Comparison of ENCODE assay signal across 28 mouse cellular contexts in genomic region chr3:87381806-87382712, GRCm38 (mm10). TPM values are rescaled to one million over a fixed set of nuclear protein-coding genes. Genes with fewer than 3 reads are reported as not detected.
DNase-seq lines count a peak whose midpoint lies in the region; ATAC-seq and TF ChIP-seq lines count a peak whose summit lies in the region.
"Had no signal": no experiment of that assay in that cellular context is flagged by ENCODE, and none has a peak within 500 bp of the region (broad histone marks: within the 10 kb centered on the region; RNA-seq: fewer than 3 reads in every experiment).

No protein-coding gene starts in this region.

- H3K27me3 ChIP-seq in heart, embryonic 11.5 days (ENCODE audit: control insufficient read depth, insufficient read depth, low read length) = peaks cover 3% of the 10 kb centered on the region; the same call in 1 of the 2 replicates
- H3K27me3 ChIP-seq in spleen, adult 2 months (ENCODE audit: control insufficient read depth, insufficient read depth, low read length) = no peaks in the 10 kb centered on the region
- H3K27me3 ChIP-seq: embryonic facial prominence, embryonic 15.5 days; forebrain, embryonic 15.5 days; hindbrain, embryonic 12.5 days had no signal

- no peak overlapping the region for H3K27ac ChIP-seq in heart, embryonic 11.5 days (ENCODE audit: low read depth, low read length)
- peak overlapping the region; percentile 77 for H3K27ac ChIP-seq in spleen, adult 2 months (ENCODE audit: insufficient read depth, low read length)
- peak overlapping the region; percentile 47 for H3K27ac ChIP-seq in bone marrow, adult 2 months (ENCODE audit: control insufficient read depth, insufficient read depth, low read depth, low read length, poor library complexity)
- no peak overlapping the region for H3K27ac ChIP-seq in left cerebral cortex, adult 2 months
- H3K27ac ChIP-seq: embryonic facial prominence, embryonic 15.5 days; forebrain, embryonic 10.5 days; forebrain, embryonic 15.5 days; hindbrain, embryonic 12.5 days had no signal

- 62% methylated on average over 7 of the region's 7 CpGs for WGBS in heart, embryonic 11.5 days (ENCODE audit: insufficient replicate concordance)
- 21% methylated on average over 7 of the region's 7 CpGs for WGBS in spleen, adult 2 months
- WGBS in bone marrow, adult 2 months = 21% methylated on average over 7 of the region's 7 CpGs

- H3K4me3 ChIP-seq in heart, embryonic 11.5 days (ENCODE audit: low read depth, low read length) = no peak overlapping the region
- no peak overlapping the region for H3K4me3 ChIP-seq in spleen, adult 2 months (ENCODE audit: extremely low read depth, insufficient read depth, insufficient read length)
- H3K4me3 ChIP-seq in bone marrow, adult 2 months (replicated peaks; ENCODE audit: control insufficient read depth, low read depth, low read length) = no peak overlapping the region
- H3K4me3 ChIP-seq in left cerebral cortex, adult 2 months = no peak overlapping the region
- H3K4me3 ChIP-seq: embryonic facial prominence, embryonic 15.5 days; erythroblast, embryonic 14.5 days; forebrain, embryonic 10.5 days; forebrain, embryonic 15.5 days; heart, embryonic 12.5 days; hindbrain, embryonic 12.5 days had no signal

- H3K4me1 ChIP-seq in heart, embryonic 11.5 days (ENCODE audit: control insufficient read depth, insufficient read depth, low read length) = peaks cover 3% of the 10 kb centered on the region; the same call in 1 of the 2 replicates
- H3K4me1 ChIP-seq in spleen, adult 2 months (ENCODE audit: control insufficient read depth, insufficient read depth, insufficient read length) = peaks cover 9% of the 10 kb centered on the region; the same call in 1 of the 2 replicates
- H3K4me1 ChIP-seq in bone marrow, adult 2 months (ENCODE audit: control insufficient read depth, insufficient read depth, low read length) = peaks cover 1% of the 10 kb centered on the region
- H3K4me1 ChIP-seq: embryonic facial prominence, embryonic 15.5 days; forebrain, embryonic 10.5 days; forebrain, embryonic 15.5 days; hindbrain, embryonic 12.5 days had no signal

- no peak overlapping the region for H3K9ac ChIP-seq in heart, embryonic 11.5 days (ENCODE audit: low read depth, low read length)
- H3K9ac ChIP-seq: embryonic facial prominence, embryonic 15.5 days; forebrain, embryonic 15.5 days; heart, embryonic 12.5 days; hindbrain, embryonic 12.5 days had no signal

- H3K36me3 ChIP-seq in heart, embryonic 11.5 days (ENCODE audit: control insufficient read depth, insufficient read depth, low read length) = no peaks in the 10 kb centered on the region
- H3K36me3 ChIP-seq in spleen, adult 2 months (ENCODE audit: control insufficient read depth, insufficient read depth, low read length) = peaks cover 12% of the 10 kb centered on the region
- H3K36me3 ChIP-seq: embryonic facial prominence, embryonic 15.5 days; forebrain, embryonic 10.5 days; forebrain, embryonic 15.5 days; heart, embryonic 12.5 days; hindbrain, embryonic 12.5 days had no signal

- no peaks in the 10 kb centered on the region for H3K9me3 ChIP-seq in heart, embryonic 11.5 days (replicated peaks; ENCODE audit: control insufficient read depth, low read length)
- H3K9me3 ChIP-seq: embryonic facial prominence, embryonic 15.5 days; forebrain, embryonic 10.5 days; forebrain, embryonic 15.5 days; heart, embryonic 12.5 days; hindbrain, embryonic 12.5 days had no signal

- TF ChIP-seq POLR2A in spleen, adult 2 months (IDR thresholded peaks at IDR 0.05; ENCODE audit: low read depth, low read length) = no peak
- TF ChIP-seq POLR2A in bone marrow, adult 2 months (IDR thresholded peaks at IDR 0.05; ENCODE audit: borderline replicate concordance, control insufficient read depth, low read depth, low read length) = no peak

- ATAC-seq in heart, embryonic 11.5 days (replicated peaks; ENCODE audit: insufficient number of reproducible peaks, low FRiP score, low TSS enrichment) = no peak
- ATAC-seq: forebrain, embryonic 15.5 days; hindbrain, embryonic 16.5 days; inflammation-experienced regulatory T-cells, adult 6 months had no signal

- DNase-seq in heart, adult 11 months = peak; percentile 46
- DNase-seq in spleen, adult 2 months (ENCODE audit: low read depth in 1 of 2, low spot score in 2 of 2) = no peak
- no peak for DNase-seq in spleen, adult 12 weeks (ENCODE audit: low spot score)
- peak; percentile 15 for DNase-seq in retina, embryonic 14.5 days (ENCODE audit: low spot score)
- DNase-seq in left cerebral cortex, adult 2 months (ENCODE audit: extremely low spot score in 1 of 2, low spot score in 2 of 2) = no peak
- DNase-seq in B cell, adult 2 months = no peak
- DNase-seq: adrenal gland, adult 2 months; adrenal gland, postnatal 25 days; cerebellum, adult 11 months; cerebellum, adult 8-10 months; cerebellum, postnatal 25 days; gastrocnemius, postnatal 36 days; heart, adult 18-20 months; heart, postnatal 36 days had no signal

- no peak overlapping the region for H3K4me2 ChIP-seq in heart, embryonic 11.5 days
- H3K4me2 ChIP-seq: embryonic facial prominence, embryonic 15.5 days; forebrain, embryonic 15.5 days; heart, embryonic 12.5 days; hindbrain, embryonic 12.5 days had no signal

- no peak for TF ChIP-seq CTCF in spleen, adult 2 months (IDR thresholded peaks at IDR 0.05; ENCODE audit: extremely low read depth, insufficient read depth, insufficient read length, insufficient replicate concordance)
- TF ChIP-seq CTCF in bone marrow, adult 2 months (IDR thresholded peaks at IDR 0.05; ENCODE audit: control insufficient read depth, insufficient read depth, low read length) = no peak
- TF ChIP-seq CTCF in left cerebral cortex, adult 2 months (IDR thresholded peaks at IDR 0.05) = no peak

- intact Hi-C loops in left cerebral cortex, adult 2 months (cut with DNase I) = no loop called here

RNA-seq across cellular contexts. Expression of gene Fcrl1, which starts 5.9 kb away (rescaled TPM):
- polyA plus RNA-seq in heart, embryonic 11.5 days (2014; fragmentation: Nextera tagmentation; extraction: Ambion mirVana) = 0.48 TPM in 1 of 2 replicates, not detected in the other
- polyA plus RNA-seq in spleen, adult 2 months (2012; rRNA removed) = 50.2 and 55.5 TPM in 2 replicates
- polyA plus RNA-seq in bone marrow, adult 2 months (2011; ENCODE audit: insufficient read depth, insufficient read length, low replicate concordance, missing spikeins) = 7.1 and 14.9 TPM in 2 replicates
- total RNA-seq in left cerebral cortex, adult 2 months (2021) = under 1 TPM in 1 of 2 experiments, not detected in 1; 0.38 TPM
- total RNA-seq: adrenal gland, adult 2 months; gastrocnemius, postnatal 36 days had no signal
- polyA plus RNA-seq: embryonic facial prominence, embryonic 11.5 days; erythroblast, embryonic 14.5 days; forebrain, embryonic 10.5 days; forebrain, embryonic 15.5 days; heart, embryonic 12.5 days had no signal

RNA-seq across cellular contexts. Expression of gene Cd5l, which starts 24.4 kb away (rescaled TPM):
- 0.31 TPM in 1 of 2 replicates, not detected in the other for polyA plus RNA-seq in heart, embryonic 11.5 days (2014; fragmentation: Nextera tagmentation; extraction: Ambion mirVana)
- 27.2 and 56.0 TPM in 2 replicates for polyA plus RNA-seq in spleen, adult 2 months (2012; rRNA removed)
- 18.0 and 19.2 TPM in 2 replicates for polyA plus RNA-seq in bone marrow, adult 2 months (2011; ENCODE audit: insufficient read depth, insufficient read length, low replicate concordance, missing spikeins)
- total RNA-seq in left cerebral cortex, adult 2 months (2021) = not detected
- total RNA-seq: ES-E14; gastrocnemius, adult 8-10 months; gastrocnemius, postnatal 36 days had no signal
- polyA plus RNA-seq: embryonic facial prominence, embryonic 11.5 days; forebrain, embryonic 10.5 days; hindbrain, embryonic 12.5 days had no signal

RNA-seq across cellular contexts. Expression of gene Fcrl5, which starts 53.5 kb away (rescaled TPM):
- not detected in 2 replicates for polyA plus RNA-seq in heart, embryonic 11.5 days (2014; fragmentation: Nextera tagmentation; extraction: Ambion mirVana)
- polyA plus RNA-seq in spleen, adult 2 months (2012; rRNA removed) = 7.2 and 9.2 TPM in 2 replicates
- not detected in 2 replicates for polyA plus RNA-seq in bone marrow, adult 2 months (2011; ENCODE audit: insufficient read depth, insufficient read length, low replicate concordance, missing spikeins)
- not detected for total RNA-seq in left cerebral cortex, adult 2 months (2021)
- total RNA-seq: adrenal gland, adult 2 months; adrenal gland, postnatal 25 days; gastrocnemius, adult 8-10 months; gastrocnemius, postnatal 36 days; heart, postnatal 36 days had no signal
- polyA plus RNA-seq: adrenal gland, adult 2 months; embryonic facial prominence, embryonic 11.5 days; embryonic facial prominence, embryonic 15.5 days; erythroblast, embryonic 14.5 days; forebrain, embryonic 10.5 days; forebrain, embryonic 15.5 days; heart, embryonic 12.5 days; heart, embryonic 16.5 days; hindbrain, embryonic 12.5 days; hindbrain, embryonic 16.5 days had no signal

Comparison
In these comparisons a context has a peak if more than half of its experiments do, and no peak if none do; other contexts are left out.
1. DNase-seq: peak in heart, adult 11 months (single experiment) and retina, embryonic 14.5 days (single experiment); none in spleen, adult 2 months (0 of 2), spleen, adult 12 weeks (single experiment), left cerebral cortex, adult 2 months (0 of 2) and B cell, adult 2 months (0 of 2).
2. H3K27ac ChIP-seq: peak in spleen, adult 2 months (single experiment) and bone marrow, adult 2 months (single experiment); none in heart, embryonic 11.5 days (single experiment) and left cerebral cortex, adult 2 months (single experiment).
3. RNA of gene Cd5l, which starts 24.4 kb away (polyA plus RNA-seq): 27.2 to 56.0 TPM in spleen, adult 2 months and 18.0 to 19.2 TPM in bone marrow, adult 2 months; 0.31 TPM in heart, embryonic 11.5 days; every median in the first group is over 10 times any median in the second.